Mouse (Mus musculus): ENCODE measurements around the gene Fbxo11.

DNA sequence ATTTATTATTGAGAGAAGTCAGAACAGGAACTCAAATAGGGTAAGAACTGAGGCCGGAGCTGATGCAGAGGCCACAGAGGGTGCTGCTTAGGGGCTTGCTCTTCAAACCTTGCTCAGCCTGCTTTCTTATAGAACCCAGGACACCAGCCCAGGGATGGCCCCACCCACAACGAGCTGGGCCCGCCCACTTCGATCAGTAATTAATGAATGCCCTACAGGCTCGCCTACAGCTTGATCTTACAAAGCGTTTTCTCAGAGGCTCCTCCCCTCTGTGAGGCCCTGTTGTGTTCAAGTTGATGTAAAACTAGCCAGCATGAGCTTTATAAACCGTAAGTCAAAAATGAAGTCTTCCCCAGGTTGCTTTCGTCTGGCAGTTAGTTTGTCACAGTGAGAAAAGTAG lies 14.7 kb upstream of the Fbxo11 start:
- TF ChIP-seq CTCF (IDR thresholded peaks at IDR 0.05; ENCODE audit: borderline replicate concordance, insufficient read depth, low read length) (no peak), POLR2A (IDR thresholded peaks at IDR 0.05; ENCODE audit: low read depth, low read length) (no peak)
